8 mouse cellular contexts compared by ENCODE assay signal in the genomic region with DNA sequence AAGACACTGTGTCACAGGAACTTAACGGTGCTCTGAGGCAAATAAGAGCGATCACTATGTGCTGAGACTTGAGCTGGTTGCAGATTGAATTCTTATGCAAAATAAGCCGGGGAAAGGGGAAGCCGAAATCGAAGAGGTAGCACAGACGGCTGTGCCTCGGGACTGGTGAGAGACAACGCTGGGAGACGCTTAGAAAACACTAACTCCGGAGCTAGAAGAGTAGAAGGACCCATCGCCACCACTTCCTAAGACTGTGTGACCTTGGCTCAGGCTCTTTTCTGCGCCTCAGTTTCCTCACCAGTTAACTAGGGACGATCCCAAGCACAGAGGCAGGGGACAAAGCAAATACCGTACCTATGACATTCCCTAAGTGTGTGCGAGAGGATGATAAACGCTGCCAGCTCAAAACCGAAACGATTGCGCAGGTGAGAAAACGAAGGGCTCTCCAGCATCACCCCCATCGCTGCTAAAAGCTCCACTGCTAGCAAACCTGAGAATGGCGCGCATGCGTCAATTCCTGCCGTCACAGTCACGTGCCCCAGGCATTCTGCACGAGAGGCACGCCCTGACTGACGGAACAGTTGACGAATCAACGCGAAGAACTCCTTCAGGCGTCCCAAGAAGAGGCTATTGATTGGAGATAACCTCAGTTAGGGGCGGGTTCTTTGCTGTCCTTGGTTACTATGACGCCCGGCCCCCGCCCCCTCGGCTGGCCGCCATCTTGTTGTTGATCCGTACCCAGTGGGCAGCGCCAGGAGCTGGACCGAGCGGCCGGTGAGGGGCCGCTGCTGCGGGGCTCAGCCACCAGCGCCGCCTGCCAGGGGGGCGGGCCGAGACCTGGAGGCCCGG. TPM values are rescaled to one million over a fixed set of nuclear protein-coding genes. Genes with fewer than 3 reads are reported as not detected.
DNase-seq lines count a peak whose midpoint lies in the region; ATAC-seq lines count a peak whose summit lies in the region.

TSS of gene Ip6k1 (plus strand) at position 580 of the 849 bp plus-strand sequence.

- DNase-seq in T-cell, adult 2 months (ENCODE audit: low spot score): peak; percentile 100
- DNase-seq in cerebellum, postnatal 36 days: peak; percentile 100
- DNase-seq in frontal cortex, postnatal 36 days (ENCODE audit: low spot score in 2 of 2): peak; percentile 100
- DNase-seq in left cerebral cortex, adult 11 months (ENCODE audit: low spot score): peak; percentile 100
- DNase-seq in lung, postnatal 4 days: peak; percentile 99 to 100
- DNase-seq in retina, postnatal 7 days (ENCODE audit: low read depth, low spot score): peak; percentile 100
- peak; percentile 93 for DNase-seq in urinary bladder, adult 2 months (ENCODE audit: low spot score)

- WGBS in hindbrain, embryonic 15.5 days: under 1% methylated on average over 51 of the region's 51 CpGs

- H3K27me3 ChIP-seq in hindbrain, embryonic 15.5 days: no peaks in the 10 kb centered on the region

- H3K36me3 ChIP-seq in hindbrain, embryonic 15.5 days: no peaks in the 10 kb centered on the region

- H3K9me3 ChIP-seq in hindbrain, embryonic 15.5 days: no peaks in the 10 kb centered on the region

- peak within 1 kb of the TSS; percentile 97 for H3K27ac ChIP-seq in hindbrain, embryonic 15.5 days (replicated peaks)

- ATAC-seq in hindbrain, embryonic 15.5 days (ENCODE audit: low FRiP score, low read depth): peak; percentile 99

- peak within 1 kb of the TSS; percentile 95 for H3K9ac ChIP-seq in hindbrain, embryonic 15.5 days

- peak within 1 kb of the TSS; percentile 76 for H3K4me2 ChIP-seq in hindbrain, embryonic 15.5 days

- peak within 1 kb of the TSS; percentile 86 for H3K4me3 ChIP-seq in hindbrain, embryonic 15.5 days

- peaks cover 34% of the 10 kb centered on the region for H3K4me1 ChIP-seq in hindbrain, embryonic 15.5 days (replicated peaks)

RNA-seq across cellular contexts. Expression of gene Ip6k1, which starts in this region (rescaled TPM):
- polyA plus RNA-seq in hindbrain, embryonic 15.5 days (2015; fragmentation: Nextera tagmentation; extraction: Ambion mirVana): 102 and 112 TPM in 2 replicates
- 84.3 and 90.7 TPM in 2 replicates for polyA plus RNA-seq in urinary bladder, adult 2 months (2012; rRNA removed)

Comparison
In these comparisons a context has a peak if more than half of its experiments do, and no peak if none do; other contexts are left out.
1. Peak in every context shown above with its lines: DNase-seq, ATAC-seq, H3K4me3 ChIP-seq and H3K27ac ChIP-seq.